Mouse (Mus musculus) thymus, postnatal 14 days (tissue): ENCODE data around the gene Rpgr.

Experiments used
- DNase-seq: peaks from one replicate; pipeline ENCODE4 v3.0.0; 2021

Rpgr gene

GRCm38 (mm10) chrX:10216410-10216949, at the start of gene Rpgr:
Gene Rpgr, minus strand, starts transcription at chrX:10216920.
- DNase-seq, result peak; percentile 94

DNA sequence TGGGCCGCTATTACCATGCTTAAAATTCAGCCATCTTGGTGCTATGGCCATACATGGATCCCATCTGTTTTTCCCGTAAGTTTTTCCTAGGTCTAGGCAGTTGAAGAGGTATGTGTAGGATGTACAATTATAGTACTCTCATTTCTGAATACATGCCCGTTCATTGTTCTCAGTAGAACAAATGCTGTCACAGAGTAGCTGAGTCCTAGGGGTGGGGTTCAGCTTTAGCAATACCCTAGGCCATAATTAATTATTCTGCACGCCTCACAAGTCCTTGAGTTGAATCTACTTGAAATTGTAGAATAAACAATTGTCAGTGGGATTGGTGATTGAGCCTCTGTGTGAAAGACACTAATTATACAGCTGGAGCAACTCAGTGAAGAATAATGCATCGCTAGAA, 41.5 kb upstream of the Rpgr start:
- DNase-seq, result no peak

DNA sequence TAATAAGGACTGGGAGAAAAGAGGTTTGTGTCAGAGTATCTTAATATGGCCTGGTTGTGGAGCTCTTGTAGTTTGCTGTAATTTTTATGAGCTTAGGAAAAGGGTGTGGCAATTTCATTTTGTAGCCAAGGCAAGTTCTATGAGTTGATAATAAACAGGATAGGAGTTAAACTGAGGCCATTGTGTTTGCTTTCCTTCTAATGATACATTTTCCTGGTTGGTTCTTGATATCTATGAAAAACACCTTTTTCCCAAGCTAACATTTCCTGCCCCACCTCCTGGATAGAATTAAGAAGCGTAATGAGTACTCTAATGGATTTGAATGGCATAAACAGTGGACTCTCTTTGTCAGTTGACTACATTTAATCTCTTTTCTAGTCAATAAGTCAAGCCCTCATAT, 41.1 kb upstream of the Rpgr start:
- no peak for DNase-seq

- no peak for DNase-seq
Observed at GRCm38 (mm10) chrX:10251852-10252504, 35.3 kb upstream of the Rpgr start, which contains the start of gene Otc. Gene Otc, plus strand, starts transcription at chrX:10252305.

DNA sequence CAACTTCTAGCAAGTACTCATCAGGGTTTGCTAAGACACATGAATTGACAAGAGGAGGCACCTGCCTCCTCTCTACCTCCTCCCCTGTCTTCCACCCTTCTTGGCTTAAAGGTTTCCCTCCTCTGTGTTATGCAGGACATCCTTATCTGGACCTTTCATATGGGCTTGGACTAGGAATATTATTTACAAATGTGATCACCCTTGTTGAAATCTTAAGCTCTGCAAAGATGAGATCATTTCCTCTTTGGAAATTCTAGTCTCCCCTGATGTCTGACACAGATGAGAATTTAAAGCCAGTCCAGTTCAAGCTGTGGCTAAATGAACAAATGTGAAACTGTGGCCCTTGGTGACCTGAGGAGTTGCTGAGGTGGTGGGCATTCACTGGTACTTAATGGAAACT, 34.6 kb upstream of the Rpgr start:
- no peak for DNase-seq

DNA sequence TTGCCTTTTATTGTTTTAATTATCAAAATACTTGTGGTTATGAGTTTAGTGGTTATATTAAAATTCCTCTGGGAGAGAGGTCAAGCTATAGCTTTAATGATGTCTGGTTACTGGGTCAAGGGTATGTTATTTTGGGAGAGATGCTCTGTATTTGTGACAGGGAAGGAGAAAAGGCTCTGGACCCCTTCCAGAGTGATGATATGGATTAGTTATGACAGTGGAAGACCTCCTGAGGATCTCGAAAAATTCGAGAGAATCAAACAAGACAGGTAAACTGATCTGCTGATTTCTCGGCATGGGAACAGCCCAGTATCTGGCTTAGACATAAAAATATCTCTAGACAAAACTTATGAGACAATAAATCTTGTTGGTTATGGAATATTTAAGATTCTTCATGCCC, 27.2 kb upstream of the Rpgr start:
- DNase-seq, result no peak

DNA sequence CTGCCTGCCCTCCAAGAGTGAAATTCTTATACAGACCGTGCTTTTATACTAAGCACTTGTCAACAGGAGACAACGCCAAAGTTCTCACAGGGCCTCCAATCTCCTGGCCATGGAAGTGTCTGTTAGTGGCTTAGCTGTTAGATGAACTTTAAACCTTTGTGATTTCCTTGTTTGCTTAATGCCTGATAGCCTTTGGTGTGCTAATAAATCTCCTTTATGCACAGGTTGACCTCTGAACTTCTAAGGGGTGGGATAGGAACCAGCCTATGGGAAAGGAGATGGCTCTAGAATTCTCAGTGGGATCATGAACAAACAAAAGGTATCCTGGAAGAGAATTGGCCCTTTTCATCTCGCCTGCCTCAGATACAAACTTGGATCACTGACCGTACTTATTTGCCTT, 22.8 kb upstream of the Rpgr start:
- DNase-seq, result no peak

DNA sequence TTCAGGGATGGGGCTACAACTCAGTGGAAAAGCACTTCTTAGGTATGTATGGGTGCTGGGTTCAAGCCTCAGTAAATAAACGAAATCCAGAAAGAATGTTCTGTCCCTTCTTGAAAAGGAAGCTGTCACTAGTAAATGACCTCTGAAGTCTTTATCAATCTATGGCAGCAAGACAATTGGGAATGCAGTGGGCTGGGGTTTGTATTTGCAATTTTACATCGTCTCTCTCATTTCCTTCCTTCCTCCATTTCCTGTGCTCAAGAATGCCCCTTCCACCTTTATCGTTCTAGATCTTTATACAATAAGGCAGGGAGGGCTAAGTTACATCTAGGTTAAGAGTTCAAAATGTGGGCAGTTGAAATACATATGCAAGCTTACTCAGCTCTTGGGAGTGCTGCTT, 17.9 kb upstream of the Rpgr start:
- DNase-seq, result no peak

GRCm38 (mm10) chrX:10233051-10233450, 16.3 kb upstream of the Rpgr start:
- DNase-seq, result no peak

DNA sequence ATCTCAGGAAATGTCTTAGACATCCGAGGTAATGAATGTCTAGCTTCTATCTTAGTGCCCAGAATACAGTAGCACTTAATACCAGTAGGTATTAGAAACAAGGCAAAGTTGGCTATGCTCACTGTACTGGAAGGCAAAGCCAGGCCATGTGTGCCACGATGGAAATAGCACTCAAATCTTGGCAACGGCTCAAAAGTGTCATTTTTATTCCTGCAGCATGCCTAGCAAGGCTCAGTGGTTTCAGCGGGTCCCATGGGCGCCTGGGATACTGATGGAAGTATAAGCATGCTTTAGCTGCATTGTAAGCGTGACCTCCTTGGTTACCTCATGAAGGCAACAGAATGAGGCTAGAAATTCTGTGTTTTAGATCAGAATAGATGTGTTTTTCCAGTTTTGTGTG, 2.6 kb upstream of the Rpgr start:
- no peak for DNase-seq

DNA sequence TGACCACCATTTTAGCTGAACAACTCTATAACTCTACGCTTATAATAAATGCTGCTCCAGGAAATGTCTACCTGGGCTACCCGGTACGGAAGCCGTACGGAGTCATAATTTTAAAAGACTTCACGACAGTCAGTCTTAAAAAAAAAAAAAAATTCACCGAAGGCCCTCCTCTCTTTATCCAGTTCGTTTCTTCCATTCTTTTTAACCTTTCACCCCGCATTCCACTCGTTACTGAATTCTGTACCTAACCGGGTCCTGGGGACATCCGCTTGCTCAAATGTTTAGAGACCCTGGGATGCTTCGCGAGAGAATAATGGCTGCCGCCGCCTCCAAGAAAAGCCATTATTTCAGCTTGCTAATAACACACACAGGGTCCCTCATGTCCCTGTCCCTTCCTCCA, 748 bp downstream of the Rpgr start:
- peak; percentile 32 for DNase-seq

- DNase-seq, result no peak
Observed at GRCm38 (mm10) chrX:10205937-10206336, 10.8 kb downstream of the Rpgr start.

GRCm38 (mm10) chrX:10201289-10201688, 15.4 kb downstream of the Rpgr start:
- peak; percentile 26 for DNase-seq

DNA sequence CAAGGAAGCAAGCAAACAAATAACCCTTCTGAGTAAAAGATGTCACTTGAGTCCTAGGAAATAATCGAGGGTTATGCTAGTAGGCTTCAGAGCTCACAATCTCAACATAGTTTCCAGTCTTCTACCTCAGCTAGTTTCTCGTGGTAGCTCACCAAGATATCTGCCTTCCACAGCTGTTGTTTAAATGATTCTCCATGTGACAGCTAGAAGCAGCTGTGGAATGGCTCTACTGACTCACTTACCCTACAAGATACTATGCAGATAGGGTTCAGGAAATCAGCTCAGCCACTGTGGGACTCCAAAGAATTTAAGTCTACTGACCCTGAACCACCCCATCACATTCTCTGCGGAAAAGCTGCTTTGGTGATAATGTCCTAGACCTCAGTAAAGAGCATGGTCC, 64.3 kb downstream of the Rpgr start:
- no peak for DNase-seq

- no peak for DNase-seq
Observed at GRCm38 (mm10) chrX:10117065-10117719, 99.5 kb downstream of the Rpgr start, which contains the start of gene Srpx. Gene Srpx, minus strand, starts transcription at chrX:10117709.

- DNase-seq, result no peak
Observed at GRCm38 (mm10) chrX:10115780-10116179, 100.9 kb downstream of the Rpgr start.

DNA sequence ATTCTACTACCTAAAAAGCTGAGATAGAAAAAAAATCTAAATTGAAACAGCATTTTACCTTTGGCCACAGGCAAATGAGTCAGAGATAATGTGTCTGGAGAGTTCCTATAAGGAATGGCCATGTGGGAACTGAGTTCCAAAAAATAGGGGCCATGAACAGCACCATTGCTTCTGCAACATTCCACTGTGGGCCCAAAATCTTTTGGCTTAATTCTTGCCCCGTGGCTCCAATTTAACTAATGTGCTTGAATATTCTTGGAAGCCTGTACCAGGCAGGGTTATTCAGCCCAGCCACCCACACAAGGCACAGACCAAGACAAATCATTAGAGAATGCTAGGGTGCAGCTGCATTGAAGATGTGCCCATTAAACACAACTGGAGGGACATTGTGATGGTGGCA, 106.0 kb downstream of the Rpgr start:
- no peak for DNase-seq

- DNase-seq, result no peak
Observed at GRCm38 (mm10) chrX:10108558-10108957, 108.2 kb downstream of the Rpgr start.

DNA sequence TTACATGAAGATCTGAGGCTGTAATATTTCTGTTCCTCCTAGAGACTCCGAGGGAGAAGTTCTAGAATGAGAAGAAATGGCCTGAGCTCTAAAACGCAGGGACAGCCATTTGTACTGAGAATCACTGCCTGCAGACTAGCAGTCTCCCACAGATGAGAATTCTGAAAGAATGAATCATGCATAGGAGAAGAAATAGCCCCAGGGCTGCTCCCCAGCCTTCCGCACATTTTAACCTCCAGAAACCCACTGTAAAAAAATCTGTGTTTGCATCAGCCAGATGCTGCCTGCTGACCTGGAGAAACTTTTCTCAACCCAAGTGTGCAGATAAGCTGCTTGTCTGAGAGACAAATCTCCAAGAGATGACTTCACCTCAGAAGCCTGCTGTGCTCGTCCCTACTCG, 111.2 kb downstream of the Rpgr start:
- DNase-seq, result no peak

- no peak for DNase-seq
Observed at GRCm38 (mm10) chrX:10102739-10103138, 114.0 kb downstream of the Rpgr start.

- DNase-seq, result no peak
Observed at GRCm38 (mm10) chrX:10095797-10096196, 120.9 kb downstream of the Rpgr start.

- no peak for DNase-seq
Observed at GRCm38 (mm10) chrX:10080385-10080784, 136.3 kb downstream of the Rpgr start.

DNA sequence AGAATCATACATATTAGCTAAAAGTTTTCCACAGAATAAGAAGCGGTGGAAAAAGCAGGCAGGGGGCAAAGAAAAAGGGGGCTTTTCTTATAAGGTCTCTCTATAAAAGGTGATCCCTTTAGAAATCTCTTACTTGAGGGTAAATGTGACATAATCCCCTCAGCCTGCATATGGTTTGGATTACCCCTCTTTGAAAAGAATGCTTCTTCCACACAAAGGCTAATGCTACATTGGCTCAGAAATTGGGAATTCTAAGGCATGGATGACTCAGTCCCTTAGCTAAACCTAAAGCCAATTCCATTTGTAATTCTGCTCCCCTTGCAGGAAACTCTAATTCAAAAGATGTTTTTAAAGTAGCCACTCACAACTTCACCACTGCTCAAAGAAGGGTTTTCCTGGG, 136.7 kb downstream of the Rpgr start:
- no peak for DNase-seq

- DNase-seq, result no peak
Observed at GRCm38 (mm10) chrX:10073966-10074365, 142.8 kb downstream of the Rpgr start.

GRCm38 (mm10) chrX:10071529-10071928, 145.2 kb downstream of the Rpgr start:
- DNase-seq, result no peak
